Mouse (Mus musculus): ENCODE measurements around the gene Syn3. TPM values are rescaled to one million over a fixed set of nuclear protein-coding genes. Genes with fewer than 3 reads are reported as not detected.

Syn3 gene
- polyA plus RNA-seq, 1 experiment from 2014 or later = 0.99 TPM

DNA sequence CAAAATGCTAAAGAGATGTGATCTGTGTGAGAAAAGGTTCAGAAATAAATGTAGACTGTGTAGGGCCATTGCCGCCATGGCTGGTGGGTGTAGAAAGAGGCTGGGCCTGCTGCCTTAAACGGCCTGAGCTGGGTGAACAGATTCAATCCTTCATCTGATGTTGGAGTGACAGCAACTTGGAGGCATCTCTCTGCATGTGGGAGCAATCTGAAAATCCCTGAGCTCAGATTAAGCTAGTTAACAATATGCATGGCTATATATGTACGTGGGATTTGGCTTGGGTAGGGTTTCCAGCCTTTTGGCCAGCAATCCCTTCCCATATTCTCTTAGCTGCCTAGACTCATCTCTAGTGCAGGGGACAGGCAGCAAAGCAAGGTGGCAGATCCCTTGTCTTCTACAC lies 249.9 kb downstream of the Syn3 start:
- WGBS (ENCODE audit: insufficient replicate concordance) = 88% methylated on average over 3 of the region's 3 CpGs
- Histone ChIP-seq H3K36me3 (ENCODE audit: control insufficient read depth, insufficient read depth, low read length) (no peaks in the 10 kb centered on the region), H3K4me3 (ENCODE audit: low read depth, low read length) (no peak overlapping the region), H3K4me1 (ENCODE audit: control insufficient read depth, insufficient read depth, low read length) (peaks cover 9% of the 10 kb centered on the region; the same call in 1 of the 2 replicates), H3K9me3 (replicated peaks; ENCODE audit: control insufficient read depth, low read length) (no peaks in the 10 kb centered on the region), H3K4me2 (no peak overlapping the region), H3K9ac (ENCODE audit: low read depth, low read length) (no peak overlapping the region), H3K27me3 (ENCODE audit: control insufficient read depth, insufficient read depth, low read length) (no peaks in the 10 kb centered on the region), H3K27ac (ENCODE audit: low read depth, low read length) (no peak overlapping the region)
- no peak for ATAC-seq (replicated peaks; ENCODE audit: insufficient number of reproducible peaks, low FRiP score, low TSS enrichment)

DNA sequence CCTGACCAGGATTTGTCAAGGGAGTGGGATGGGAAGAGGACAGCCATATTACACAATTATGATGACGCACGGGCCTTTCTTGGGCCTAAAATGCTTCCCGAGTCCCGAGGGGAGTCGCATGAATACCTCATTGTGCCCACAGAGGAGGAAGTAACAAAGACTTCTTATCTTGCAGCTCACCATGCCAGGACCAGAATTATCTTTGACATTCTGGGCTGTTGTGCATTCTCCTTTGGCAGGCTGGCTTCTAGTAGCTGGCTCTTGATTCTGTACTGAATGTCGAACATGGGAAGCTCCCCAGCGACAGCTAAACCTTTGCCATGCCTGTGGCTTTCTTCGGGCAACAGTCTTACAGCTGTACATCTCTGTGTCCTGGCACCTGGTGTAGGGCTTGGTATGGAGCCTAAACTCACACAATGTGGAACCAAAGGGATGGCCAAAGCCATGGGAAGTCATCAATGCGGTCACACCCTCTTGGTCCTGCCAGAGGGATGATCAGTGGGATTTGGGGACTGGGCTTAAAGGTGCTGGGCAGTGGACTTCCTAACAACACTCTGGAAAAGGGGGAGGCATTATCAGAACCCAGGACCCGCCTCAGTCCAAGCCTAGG lies 250.5 kb downstream of the Syn3 start:
- peaks cover 9% of the 10 kb centered on the region; the same call in 1 of the 2 replicates for H3K4me1 ChIP-seq (ENCODE audit: control insufficient read depth, insufficient read depth, low read length)
- no peak overlapping the region for H3K27ac ChIP-seq (ENCODE audit: low read depth, low read length)
- no peaks in the 10 kb centered on the region for H3K36me3 ChIP-seq (ENCODE audit: control insufficient read depth, insufficient read depth, low read length)
- H3K4me3 ChIP-seq (ENCODE audit: low read depth, low read length) = no peak overlapping the region
- ATAC-seq (replicated peaks; ENCODE audit: insufficient number of reproducible peaks, low FRiP score, low TSS enrichment) = no peak
- no peaks in the 10 kb centered on the region for H3K27me3 ChIP-seq (ENCODE audit: control insufficient read depth, insufficient read depth, low read length)
- no peak overlapping the region for H3K4me2 ChIP-seq
- WGBS (ENCODE audit: insufficient replicate concordance) = 76% methylated on average over 10 of the region's 10 CpGs
- H3K9me3 ChIP-seq (replicated peaks; ENCODE audit: control insufficient read depth, low read length) = no peaks in the 10 kb centered on the region
- no peak overlapping the region for H3K9ac ChIP-seq (ENCODE audit: low read depth, low read length)

DNA sequence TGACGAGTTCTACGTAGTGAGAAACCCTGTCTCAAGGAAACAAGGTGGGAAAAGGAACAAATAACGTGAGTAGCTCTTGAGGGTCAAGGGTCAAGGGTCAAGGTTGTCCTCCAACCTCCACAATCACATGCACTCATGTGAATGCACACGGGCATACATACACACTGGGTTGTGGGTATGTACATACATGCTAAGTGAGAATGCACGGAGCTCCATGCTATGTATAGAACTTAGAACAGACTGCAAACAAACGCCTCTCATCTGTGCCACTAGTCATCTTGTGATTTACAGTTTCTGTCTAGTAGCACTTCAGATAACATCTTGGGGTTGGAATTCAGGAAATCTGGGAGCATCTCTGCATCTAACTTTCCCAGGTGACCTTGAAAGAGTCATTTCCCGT lies 253.3 kb downstream of the Syn3 start:
- ATAC-seq (replicated peaks; ENCODE audit: insufficient number of reproducible peaks, low FRiP score, low TSS enrichment) = no peak
- WGBS (ENCODE audit: insufficient replicate concordance) = 78% methylated on average over 7 of the region's 7 CpGs
- Histone ChIP-seq H3K9ac (ENCODE audit: low read depth, low read length) (no peak overlapping the region), H3K27ac (ENCODE audit: low read depth, low read length) (no peak overlapping the region), H3K4me2 (no peak overlapping the region), H3K4me1 (ENCODE audit: control insufficient read depth, insufficient read depth, low read length) (peaks cover 3% of the 10 kb centered on the region; the same call in 1 of the 2 replicates), H3K9me3 (replicated peaks; ENCODE audit: control insufficient read depth, low read length) (no peaks in the 10 kb centered on the region), H3K4me3 (ENCODE audit: low read depth, low read length) (no peak overlapping the region), H3K36me3 (ENCODE audit: control insufficient read depth, insufficient read depth, low read length) (no peaks in the 10 kb centered on the region), H3K27me3 (ENCODE audit: control insufficient read depth, insufficient read depth, low read length) (no peaks in the 10 kb centered on the region)

DNA sequence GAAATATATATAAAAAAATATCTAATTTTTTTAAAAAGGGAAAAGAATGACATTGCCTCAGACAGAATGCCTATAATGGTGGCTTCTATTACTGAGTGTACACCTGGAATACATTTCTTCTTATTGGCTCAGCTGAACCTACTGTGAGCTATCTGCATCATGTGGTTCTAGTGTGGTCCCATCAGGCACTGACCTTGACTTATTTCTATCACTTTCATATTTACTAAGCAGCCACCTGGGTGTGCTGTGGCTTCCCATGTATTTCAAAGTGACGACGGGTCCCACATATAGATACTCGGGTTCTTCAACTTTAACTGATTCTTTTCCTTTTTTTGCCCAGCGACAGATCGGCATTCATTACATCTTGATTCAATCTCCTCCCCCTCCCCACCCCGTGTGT lies 255.2 kb downstream of the Syn3 start:
- H3K4me1 ChIP-seq (ENCODE audit: control insufficient read depth, insufficient read depth, low read length) = no peaks in the 10 kb centered on the region
- 74% methylated on average over 6 of the region's 6 CpGs for WGBS (ENCODE audit: insufficient replicate concordance)
- ATAC-seq (replicated peaks; ENCODE audit: insufficient number of reproducible peaks, low FRiP score, low TSS enrichment) = no peak
- H3K9ac ChIP-seq (ENCODE audit: low read depth, low read length) = no peak overlapping the region
- H3K4me2 ChIP-seq = no peak overlapping the region
- no peaks in the 10 kb centered on the region for H3K27me3 ChIP-seq (ENCODE audit: control insufficient read depth, insufficient read depth, low read length)
- H3K4me3 ChIP-seq (ENCODE audit: low read depth, low read length) = no peak overlapping the region
- H3K27ac ChIP-seq (ENCODE audit: low read depth, low read length) = no peak overlapping the region
- no peaks in the 10 kb centered on the region for H3K36me3 ChIP-seq (ENCODE audit: control insufficient read depth, insufficient read depth, low read length)
- no peaks in the 10 kb centered on the region for H3K9me3 ChIP-seq (replicated peaks; ENCODE audit: control insufficient read depth, low read length)

DNA sequence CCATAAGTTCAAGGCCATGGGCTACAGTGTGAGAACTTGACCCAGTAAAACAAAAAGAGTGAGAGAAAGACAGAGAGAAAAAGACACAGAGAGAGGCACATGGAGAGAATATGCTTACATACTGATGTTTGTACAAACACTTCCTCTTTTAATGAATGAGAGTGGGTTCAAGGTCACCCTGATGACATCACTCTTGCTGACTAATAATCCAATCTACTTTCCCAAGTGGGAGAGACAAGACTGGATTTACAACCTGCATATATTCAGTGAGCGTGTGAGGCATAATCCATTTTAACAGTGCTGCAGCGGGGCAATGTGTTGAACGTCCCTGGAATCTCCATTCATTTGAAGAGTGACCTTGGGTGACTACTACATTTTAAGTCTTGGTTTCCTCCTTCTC lies 256.0 kb downstream of the Syn3 start:
- Histone ChIP-seq H3K4me2 (no peak overlapping the region), H3K36me3 (ENCODE audit: control insufficient read depth, insufficient read depth, low read length) (no peaks in the 10 kb centered on the region), H3K9ac (ENCODE audit: low read depth, low read length) (no peak overlapping the region), H3K27ac (ENCODE audit: low read depth, low read length) (no peak overlapping the region), H3K9me3 (replicated peaks; ENCODE audit: control insufficient read depth, low read length) (no peaks in the 10 kb centered on the region), H3K27me3 (ENCODE audit: control insufficient read depth, insufficient read depth, low read length) (no peaks in the 10 kb centered on the region), H3K4me3 (ENCODE audit: low read depth, low read length) (no peak overlapping the region), H3K4me1 (ENCODE audit: control insufficient read depth, insufficient read depth, low read length) (no peaks in the 10 kb centered on the region)
- ATAC-seq (replicated peaks; ENCODE audit: insufficient number of reproducible peaks, low FRiP score, low TSS enrichment) = no peak
- WGBS (ENCODE audit: insufficient replicate concordance) = 86% methylated on average over 3 of the region's 3 CpGs

DNA sequence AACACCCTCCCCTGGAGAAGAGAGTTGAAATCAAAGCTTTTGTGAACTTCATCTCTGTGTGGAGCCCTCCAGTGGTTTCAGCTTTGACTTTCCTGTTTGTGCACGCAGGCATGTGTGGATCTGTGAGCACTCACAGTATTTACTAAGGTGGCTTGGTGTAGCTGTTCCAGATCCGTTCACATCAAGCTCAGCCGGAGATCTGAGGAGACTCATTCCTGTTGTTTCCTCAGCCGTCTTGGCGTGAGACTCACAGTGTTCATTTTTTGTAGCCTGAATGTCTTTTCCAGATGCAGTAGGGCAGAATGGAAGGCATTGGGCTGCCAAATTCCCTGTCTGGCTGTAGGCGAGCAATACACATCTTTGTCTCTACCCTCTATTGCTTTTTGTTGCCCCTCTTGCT lies 268.7 kb downstream of the Syn3 start:
- H3K27me3 ChIP-seq (ENCODE audit: control insufficient read depth, insufficient read depth, low read length) = no peaks in the 10 kb centered on the region
- H3K9me3 ChIP-seq (replicated peaks; ENCODE audit: control insufficient read depth, low read length) = no peaks in the 10 kb centered on the region
- H3K4me2 ChIP-seq = no peak overlapping the region
- 76% methylated on average over 6 of the region's 6 CpGs for WGBS (ENCODE audit: insufficient replicate concordance)
- no peak overlapping the region for H3K9ac ChIP-seq (ENCODE audit: low read depth, low read length)
- ATAC-seq (replicated peaks; ENCODE audit: insufficient number of reproducible peaks, low FRiP score, low TSS enrichment) = no peak
- no peaks in the 10 kb centered on the region for H3K36me3 ChIP-seq (ENCODE audit: control insufficient read depth, insufficient read depth, low read length)
- H3K4me3 ChIP-seq (ENCODE audit: low read depth, low read length) = no peak overlapping the region
- no peaks in the 10 kb centered on the region for H3K4me1 ChIP-seq (ENCODE audit: control insufficient read depth, insufficient read depth, low read length)
- no peak overlapping the region for H3K27ac ChIP-seq (ENCODE audit: low read depth, low read length)

DNA sequence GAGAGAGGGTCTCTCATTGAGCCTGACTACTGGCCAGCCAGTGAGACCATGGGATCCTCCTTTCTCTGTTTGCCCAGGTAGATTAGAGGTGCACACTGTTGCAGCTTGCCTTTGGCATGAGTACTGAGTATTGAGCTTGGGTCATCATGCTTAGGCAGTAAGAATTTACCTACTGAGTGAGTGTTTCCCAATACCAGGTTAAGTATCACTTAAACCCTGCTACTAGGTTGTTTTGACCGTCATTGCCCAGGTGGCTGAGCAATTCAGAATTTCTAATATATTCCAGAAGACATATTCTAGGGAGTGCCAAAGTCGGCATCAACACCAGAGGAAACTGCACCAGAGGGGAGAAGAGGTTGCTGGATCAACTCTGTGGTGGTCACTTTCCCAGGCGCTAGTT lies 273.2 kb downstream of the Syn3 start:
- Histone ChIP-seq H3K9me3 (replicated peaks; ENCODE audit: control insufficient read depth, low read length) (no peaks in the 10 kb centered on the region), H3K27me3 (ENCODE audit: control insufficient read depth, insufficient read depth, low read length) (no peaks in the 10 kb centered on the region), H3K9ac (ENCODE audit: low read depth, low read length) (no peak overlapping the region), H3K27ac (ENCODE audit: low read depth, low read length) (no peak overlapping the region), H3K4me3 (ENCODE audit: low read depth, low read length) (no peak overlapping the region), H3K4me2 (no peak overlapping the region), H3K4me1 (ENCODE audit: control insufficient read depth, insufficient read depth, low read length) (no peaks in the 10 kb centered on the region), H3K36me3 (ENCODE audit: control insufficient read depth, insufficient read depth, low read length) (no peaks in the 10 kb centered on the region)
- no peak for ATAC-seq (replicated peaks; ENCODE audit: insufficient number of reproducible peaks, low FRiP score, low TSS enrichment)
- 79% methylated on average over 3 of the region's 3 CpGs for WGBS (ENCODE audit: insufficient replicate concordance)

DNA sequence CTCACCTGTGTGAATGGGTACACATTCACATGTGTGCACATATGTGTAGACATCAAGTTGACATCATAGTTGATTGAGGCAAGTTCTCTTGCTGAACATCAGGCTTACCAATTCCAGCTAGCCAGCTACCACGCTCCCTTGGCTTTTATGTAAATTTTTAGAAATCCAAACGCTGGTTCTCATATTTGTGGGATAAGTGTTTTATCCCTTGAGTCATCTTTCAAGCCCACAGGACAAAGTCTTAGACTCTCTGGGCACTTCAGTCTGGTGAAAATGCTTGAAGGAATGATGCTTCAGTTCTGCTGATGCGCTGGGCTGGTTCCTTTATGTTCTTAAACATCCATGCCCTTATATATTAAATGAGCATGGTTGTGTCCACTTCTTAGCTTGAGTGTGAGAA lies 279.7 kb downstream of the Syn3 start:
- Histone ChIP-seq H3K27me3 (ENCODE audit: control insufficient read depth, insufficient read depth, low read length) (no peaks in the 10 kb centered on the region), H3K4me2 (no peak overlapping the region), H3K4me1 (ENCODE audit: control insufficient read depth, insufficient read depth, low read length) (no peaks in the 10 kb centered on the region), H3K4me3 (ENCODE audit: low read depth, low read length) (no peak overlapping the region), H3K27ac (ENCODE audit: low read depth, low read length) (no peak overlapping the region), H3K36me3 (ENCODE audit: control insufficient read depth, insufficient read depth, low read length) (no peaks in the 10 kb centered on the region), H3K9me3 (replicated peaks; ENCODE audit: control insufficient read depth, low read length) (no peaks in the 10 kb centered on the region), H3K9ac (ENCODE audit: low read depth, low read length) (no peak overlapping the region)
- 88% methylated on average over 3 of the region's 3 CpGs for WGBS (ENCODE audit: insufficient replicate concordance)
- ATAC-seq (replicated peaks; ENCODE audit: insufficient number of reproducible peaks, low FRiP score, low TSS enrichment) = no peak

DNA sequence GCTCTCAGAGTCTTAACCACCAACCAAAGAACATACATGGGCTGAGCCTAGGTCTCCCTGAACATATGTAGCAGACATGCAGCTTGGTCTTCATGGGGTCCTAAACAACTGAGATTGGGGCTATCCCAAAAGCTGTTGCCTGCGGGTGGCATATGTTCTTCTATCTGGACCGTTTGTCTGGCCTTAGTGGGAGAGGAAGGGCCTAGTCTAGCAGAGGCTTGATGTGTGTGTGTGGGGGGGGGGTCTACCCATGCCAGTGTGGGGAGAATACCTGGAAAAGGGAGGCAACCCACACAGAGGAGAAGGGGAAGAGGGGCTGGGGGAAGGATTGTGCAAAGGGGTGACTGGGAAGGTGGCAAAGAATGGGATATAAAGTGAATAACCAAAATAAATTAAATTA lies 281.9 kb downstream of the Syn3 start:
- H3K9ac ChIP-seq (ENCODE audit: low read depth, low read length) = no peak overlapping the region
- no peak overlapping the region for H3K4me2 ChIP-seq
- no peak overlapping the region for H3K4me3 ChIP-seq (ENCODE audit: low read depth, low read length)
- no peaks in the 10 kb centered on the region for H3K9me3 ChIP-seq (replicated peaks; ENCODE audit: control insufficient read depth, low read length)
- H3K4me1 ChIP-seq (ENCODE audit: control insufficient read depth, insufficient read depth, low read length) = no peaks in the 10 kb centered on the region
- H3K27me3 ChIP-seq (ENCODE audit: control insufficient read depth, insufficient read depth, low read length) = no peaks in the 10 kb centered on the region
- WGBS (ENCODE audit: insufficient replicate concordance) = 80% methylated on average over 2 of the region's 2 CpGs
- H3K36me3 ChIP-seq (ENCODE audit: control insufficient read depth, insufficient read depth, low read length) = no peaks in the 10 kb centered on the region
- no peak overlapping the region for H3K27ac ChIP-seq (ENCODE audit: low read depth, low read length)
- no peak for ATAC-seq (replicated peaks; ENCODE audit: insufficient number of reproducible peaks, low FRiP score, low TSS enrichment)

All from heart, embryonic 11.5 days (tissue).